Mouse (Mus musculus) thymus, postnatal 10 days (tissue): ENCODE results near the gene Dnmt3b.
"Not testable (repeated sequence)": the region's sequence is repeated elsewhere in the genome, so short reads cannot be mapped to it uniquely, and the experiment has no call there.

Experiments used
- DNase-seq, 2 experiments: peaks; one replicate each; pipeline ENCODE4 v3.0.0; 2021; ENCODE audit warnings: low spot score in 2 of 2

Gene Dnmt3b

DNA sequence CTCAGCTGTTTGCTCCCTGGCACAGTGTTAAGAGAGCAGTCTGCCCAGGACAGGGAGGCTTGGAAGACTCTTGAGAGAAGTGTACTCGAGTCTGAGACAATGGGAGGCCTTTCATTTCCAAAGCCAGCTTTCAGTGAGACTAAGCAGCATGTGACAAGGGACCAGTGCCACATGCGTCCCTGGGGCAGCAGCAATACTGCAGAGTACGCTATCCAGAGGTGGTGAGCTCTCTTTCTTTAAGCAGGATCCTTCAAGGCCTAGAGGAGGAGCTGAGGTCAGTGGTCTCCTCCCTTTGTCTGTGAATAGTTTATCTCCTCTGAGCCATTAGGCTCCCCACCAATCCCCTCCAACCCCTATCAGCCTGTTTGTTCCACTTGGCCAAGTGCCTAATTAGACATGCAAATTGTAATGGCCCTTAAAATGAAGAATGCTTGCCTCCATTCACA is 63.4 kb downstream of the Dnmt3b start:
- no peak for DNase-seq

DNA sequence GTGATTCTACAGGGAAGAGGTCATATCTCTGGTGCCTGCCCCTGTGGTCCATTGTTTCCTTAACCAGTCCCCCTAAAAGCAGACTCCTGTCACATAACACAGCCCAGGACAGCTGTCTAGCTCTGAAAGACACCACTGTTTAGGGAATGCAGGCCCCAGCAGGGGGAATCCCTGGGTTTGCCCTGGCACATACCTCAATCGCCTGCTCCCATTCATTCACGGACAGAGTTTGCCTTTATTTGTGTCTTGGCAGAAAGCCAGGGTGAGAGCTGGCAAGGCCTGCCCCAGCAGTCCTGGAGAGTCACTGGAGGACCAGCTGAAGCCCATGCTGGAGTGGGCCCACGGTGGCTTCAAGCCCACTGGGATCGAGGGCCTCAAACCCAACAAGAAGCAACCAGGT is 64.0 kb downstream of the Dnmt3b start:
- no peak for DNase-seq

DNA sequence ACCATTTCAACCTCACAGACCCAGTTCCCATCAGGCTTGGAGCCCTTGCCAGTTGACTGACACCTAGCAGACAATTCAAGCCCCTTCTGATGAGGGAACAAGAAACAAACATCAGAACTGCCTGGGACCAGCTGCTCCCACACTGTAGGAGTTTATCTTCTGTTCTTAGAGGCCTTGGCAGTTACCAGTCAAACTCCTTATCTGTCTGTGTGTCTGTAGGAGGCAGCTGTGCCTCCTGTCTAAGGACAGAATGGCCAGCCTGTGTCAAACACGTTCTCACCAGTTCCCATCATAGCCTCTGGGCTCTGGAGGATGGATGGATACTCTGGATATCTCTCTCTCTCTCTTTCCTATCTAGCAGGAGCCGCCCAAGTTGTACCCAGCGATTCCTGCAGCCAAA is 68.6 kb downstream of the Dnmt3b start:
- not testable (repeated sequence) for DNase-seq

DNA sequence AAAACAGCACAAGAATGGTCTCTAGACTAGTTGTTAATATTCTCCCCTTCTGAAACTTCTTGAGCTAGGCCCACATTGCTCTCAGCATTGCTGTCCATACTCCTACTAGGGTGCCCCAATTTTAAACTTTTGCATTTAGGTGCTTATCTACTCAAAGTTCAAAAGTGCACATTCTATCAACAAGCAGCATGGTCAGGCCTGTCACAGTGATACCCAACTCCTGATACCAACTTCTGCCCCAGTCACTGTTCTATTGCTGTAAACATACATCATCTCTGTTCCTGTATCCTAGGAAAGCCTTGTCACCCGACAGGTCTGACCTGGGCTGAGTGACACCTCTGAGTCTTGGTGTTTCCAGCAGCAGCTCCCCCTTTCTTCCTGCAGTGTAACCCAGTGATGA is 73.8 kb downstream of the Dnmt3b start:
- DNase-seq, result no peak

DNA sequence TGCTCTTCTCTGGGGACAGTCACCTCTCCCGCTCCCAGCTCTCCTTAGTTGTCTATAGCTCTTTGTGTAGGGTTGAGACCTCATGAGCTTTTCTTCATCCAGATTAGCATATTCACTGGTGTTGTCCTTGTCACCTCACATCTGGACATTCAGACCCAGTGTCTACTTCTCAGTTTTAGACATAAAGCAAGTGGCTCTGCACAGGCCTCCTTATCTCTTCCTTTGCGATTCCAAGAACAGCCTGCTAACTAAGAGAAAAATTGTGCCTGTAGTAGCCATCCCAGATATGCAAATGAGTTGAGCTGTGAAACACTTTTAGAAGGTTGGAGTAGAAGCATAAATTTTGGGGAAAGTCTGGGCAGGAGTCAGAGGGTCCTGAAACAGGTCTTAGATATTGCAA is 75.2 kb downstream of the Dnmt3b start:
- DNase-seq, result no peak

DNA sequence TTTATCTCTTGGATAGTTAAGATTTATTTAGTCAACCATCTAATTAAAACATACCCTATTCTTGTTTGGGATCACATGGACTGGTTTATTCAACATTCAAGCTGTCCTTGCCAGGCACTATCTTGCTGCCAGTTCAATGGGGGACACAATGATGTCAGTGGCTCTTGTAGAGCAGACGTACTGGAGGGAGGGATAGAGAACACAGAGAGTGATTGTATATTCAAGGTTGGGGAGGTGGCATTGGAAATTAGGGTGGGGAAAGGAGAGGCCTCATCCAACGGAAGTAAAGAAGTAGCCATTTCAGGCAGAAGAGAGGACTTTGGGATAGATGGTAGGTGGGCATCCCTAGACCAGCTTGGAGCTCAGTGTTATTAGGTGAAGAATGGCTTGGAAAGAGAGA is 75.6 kb downstream of the Dnmt3b start:
- no peak for DNase-seq

DNA sequence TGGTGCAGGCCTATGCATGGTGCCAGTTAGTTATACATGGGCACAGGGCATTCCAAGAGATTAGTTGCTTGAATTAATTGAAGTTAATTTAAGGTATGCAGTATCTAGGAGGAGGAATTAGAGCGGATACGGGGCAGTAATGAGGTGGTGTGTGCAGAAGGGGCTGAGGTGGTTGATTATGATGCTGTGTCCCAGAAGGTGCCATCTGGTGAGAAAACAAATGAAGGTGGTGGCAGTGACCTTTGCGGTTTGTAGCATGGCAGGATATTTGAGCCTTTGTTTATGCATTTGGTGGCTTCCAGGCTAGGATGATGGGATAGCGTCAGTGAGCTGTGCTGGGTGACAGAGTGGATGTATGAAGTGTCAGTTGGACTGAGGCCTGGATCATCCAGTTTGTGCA is 76.0 kb downstream of the Dnmt3b start:
- no peak for DNase-seq

DNA sequence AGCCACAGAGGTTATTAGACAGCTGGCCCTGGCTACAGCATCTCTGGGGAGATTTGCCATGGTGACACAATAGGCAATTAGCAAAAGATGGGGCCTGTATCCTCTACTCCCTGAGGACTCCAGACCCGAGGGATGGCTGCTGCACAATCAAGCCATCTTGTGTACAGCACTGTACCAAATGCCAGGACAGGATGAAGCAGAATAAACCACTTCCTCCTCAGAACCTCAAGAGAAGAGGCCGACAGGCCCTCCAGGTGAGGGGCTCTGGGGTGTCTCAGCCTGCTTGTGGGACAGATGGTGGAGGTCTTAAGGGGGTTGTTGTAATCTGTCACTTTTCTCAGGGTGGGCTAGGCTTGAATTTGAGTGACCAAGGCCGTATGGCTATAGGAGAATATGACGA is 84.8 kb downstream of the Dnmt3b start:
- no peak for DNase-seq
